Mouse (Mus musculus) thymus, postnatal 10 days (tissue): ENCODE measurements around the gene Anapc5.

Experiments used
- DNase-seq, 2 experiments: peaks; one replicate each; pipeline ENCODE4 v3.0.0; 2021; ENCODE audit warnings: low spot score in 2 of 2

Anapc5 gene

DNA sequence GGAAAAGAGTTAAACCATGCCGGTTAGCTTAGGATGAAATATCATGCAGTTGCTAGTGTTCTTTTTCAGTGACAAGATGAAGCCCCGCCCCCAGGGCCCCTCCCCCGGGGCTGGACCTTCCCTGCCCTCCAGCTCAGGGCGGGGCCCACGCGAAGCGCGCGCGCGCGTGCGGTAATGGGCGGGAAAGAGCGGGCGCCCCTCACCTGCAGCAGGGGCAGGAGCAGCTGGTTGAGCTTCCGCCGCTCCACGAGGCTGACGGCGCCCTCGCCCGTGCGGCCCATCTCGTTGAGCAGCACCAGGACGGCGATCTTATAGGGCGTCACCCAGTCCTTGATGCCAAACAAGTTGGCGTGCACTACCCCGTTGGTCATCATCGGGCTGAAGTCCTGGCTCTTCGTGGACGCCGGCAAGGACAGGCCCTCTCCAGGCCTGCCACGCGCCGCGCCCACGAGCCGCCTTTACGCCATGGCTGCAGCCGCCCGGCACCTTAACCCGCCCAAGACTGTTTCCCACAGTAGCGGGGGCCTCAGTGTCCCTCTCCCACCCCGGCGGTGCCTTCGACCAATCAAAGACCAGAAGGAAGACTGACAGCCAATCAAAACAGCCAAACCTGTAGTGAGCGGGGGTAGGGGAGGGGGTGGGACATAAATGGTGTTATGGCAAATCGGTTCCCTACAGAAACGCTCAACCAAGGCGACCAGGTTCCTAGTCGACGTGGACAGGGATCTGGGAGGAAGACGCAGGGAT, at the start of gene Anapc5:
Anapc5 (minus strand) TSS at position 563 of the 747 bp plus-strand sequence.
- DNase-seq = peak; percentile 93 to 95

DNA sequence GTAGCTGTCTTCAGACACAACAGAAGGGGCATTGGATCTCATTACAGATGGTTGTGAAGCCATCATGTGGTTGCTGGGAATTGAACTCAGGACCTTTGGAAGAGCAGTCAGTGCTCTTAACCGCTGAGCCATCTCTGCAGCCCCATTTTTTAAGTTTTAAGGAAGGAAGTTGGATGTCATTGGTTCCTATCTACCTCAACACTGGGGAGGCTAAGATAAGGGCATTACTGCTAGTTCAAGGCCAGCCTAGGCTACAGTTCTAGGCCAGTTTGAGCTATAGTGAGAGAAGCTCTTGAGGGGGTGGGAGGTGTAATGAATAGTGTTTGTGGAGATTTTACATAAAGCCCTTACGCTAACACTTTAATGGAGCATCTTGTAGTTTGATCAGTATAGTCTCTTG, 41.9 kb upstream of the Anapc5 start:
- no peak for DNase-seq

DNA sequence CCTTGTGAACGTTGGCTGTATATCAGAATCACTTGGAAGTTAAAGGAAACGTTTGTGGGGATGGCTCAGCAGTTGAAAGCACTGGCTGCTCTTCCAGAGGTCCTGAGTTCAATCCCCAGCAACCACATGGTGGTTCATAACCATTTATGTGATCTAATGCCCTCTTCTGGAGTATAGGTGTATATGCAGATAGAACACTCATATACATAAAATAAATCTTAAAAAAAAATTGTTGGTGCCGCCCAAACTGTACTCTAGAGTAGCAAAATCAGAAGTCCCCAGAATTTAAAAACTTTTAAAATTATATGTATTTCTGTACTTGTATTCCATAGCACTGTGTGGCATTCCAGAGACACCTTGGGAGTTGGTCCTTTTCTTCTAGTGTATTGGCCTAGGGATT, 34.7 kb upstream of the Anapc5 start:
- DNase-seq = no peak

GRCm38 (mm10) chr5:122852611-122853010, 31.5 kb upstream of the Anapc5 start:
- DNase-seq = no peak

DNA sequence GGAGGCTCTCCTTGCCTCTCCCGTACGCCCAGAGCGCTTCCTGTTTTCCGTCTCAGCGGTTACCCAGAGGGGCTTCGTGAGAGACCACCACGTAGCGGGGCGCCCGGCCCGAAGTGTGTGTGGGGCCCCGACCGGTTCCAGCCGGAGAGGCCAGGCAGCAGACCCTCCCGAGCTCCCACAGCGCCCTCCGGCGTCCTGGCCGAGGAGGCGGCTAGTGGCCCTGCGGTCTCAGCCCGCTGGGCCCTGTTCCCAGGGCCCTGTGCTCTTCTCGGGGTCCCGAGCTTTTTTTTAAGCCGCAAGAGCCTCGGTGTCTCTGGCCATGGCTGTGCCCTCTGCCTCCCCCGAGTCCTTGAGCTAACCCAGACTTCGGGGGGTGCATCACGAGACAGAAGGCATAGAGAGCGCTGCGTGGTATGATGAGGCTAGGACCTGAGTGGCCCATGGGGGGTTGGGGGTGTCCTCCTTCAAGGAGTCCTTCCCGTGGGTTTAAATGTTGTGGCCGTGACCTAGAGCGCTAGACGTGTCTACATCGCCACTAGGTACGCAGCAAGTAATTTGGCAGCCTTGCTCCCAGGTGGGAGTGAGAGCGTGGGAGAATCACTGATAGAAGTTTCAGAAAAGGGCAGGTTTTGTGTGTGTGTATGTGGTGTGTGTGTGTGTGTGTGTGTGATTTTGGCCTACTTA, 29.3 kb upstream of the Anapc5 start:
- peak in 1 of 2 experiments; percentile 76 for DNase-seq

DNA sequence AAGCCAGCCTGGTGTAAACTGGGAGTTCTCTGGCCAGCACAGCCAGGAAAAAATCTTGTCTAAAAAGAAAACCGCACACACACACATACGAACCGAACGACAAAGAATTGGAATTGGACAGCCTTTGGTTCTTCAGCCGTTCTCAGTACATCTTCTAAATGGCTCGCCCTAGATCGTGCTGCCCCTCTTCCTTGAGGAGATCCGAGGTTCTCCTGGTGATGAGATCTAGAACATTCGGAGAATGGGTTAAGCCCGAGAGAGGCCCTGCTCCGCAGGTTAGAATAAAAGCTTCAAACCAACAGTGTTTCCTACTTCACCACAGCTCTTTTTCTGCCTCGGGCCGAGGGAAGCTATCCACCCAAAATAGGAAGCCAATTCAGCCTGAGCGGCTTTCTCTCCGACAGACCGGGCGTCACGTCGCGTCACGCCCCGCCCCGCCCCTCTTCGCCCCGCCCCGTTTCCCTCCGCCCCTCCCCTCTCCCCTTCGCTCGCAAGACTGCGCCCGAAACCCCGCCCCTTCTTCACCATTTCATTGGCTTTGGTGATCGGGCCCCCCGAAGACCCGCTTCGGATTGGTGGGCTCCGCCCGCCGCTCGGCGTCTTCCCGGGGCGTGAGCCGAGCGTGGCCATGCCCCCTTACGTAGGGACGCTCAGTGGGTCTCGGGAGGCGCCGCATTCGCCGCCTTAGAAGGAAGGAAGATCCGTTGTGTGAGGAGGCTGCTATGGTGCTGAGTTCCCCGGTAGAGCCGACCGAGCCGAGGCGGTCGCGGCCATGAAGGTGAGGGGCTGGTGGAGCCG, 28.6 kb upstream of the Anapc5 start, which contains the start of gene Rnf34:
Rnf34 (plus strand) TSS at position 528 of the 798 bp plus-strand sequence.
- DNase-seq = peak; percentile 98 to 99

GRCm38 (mm10) chr5:122843799-122844198, 22.7 kb upstream of the Anapc5 start:
- no peak for DNase-seq

DNA sequence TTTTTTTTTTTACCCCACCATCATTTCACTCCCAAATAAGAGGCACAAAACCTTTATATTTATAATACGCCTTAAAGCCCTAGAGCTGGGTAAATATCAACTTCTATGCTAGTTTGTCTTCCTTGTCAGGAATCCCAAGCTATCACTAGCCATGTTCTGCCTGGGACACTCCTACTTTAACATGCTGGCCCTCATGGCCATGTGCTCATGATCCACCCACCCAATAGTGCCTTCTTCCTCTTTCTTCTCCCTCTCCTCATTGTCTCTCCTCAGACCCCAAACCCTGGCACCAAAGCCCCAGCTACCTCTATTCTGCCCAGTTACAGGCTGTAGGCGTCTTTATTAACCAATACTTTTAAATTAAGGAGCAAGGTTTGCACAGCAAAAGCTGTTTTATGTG, 20.0 kb upstream of the Anapc5 start:
- no peak for DNase-seq

GRCm38 (mm10) chr5:122832996-122833395, 11.9 kb upstream of the Anapc5 start:
- DNase-seq = peak in 1 of 2 experiments; percentile 17

- DNase-seq = peak in 1 of 2 experiments; percentile 29
Measured at GRCm38 (mm10) chr5:122832536-122832935, 11.4 kb upstream of the Anapc5 start.

DNA sequence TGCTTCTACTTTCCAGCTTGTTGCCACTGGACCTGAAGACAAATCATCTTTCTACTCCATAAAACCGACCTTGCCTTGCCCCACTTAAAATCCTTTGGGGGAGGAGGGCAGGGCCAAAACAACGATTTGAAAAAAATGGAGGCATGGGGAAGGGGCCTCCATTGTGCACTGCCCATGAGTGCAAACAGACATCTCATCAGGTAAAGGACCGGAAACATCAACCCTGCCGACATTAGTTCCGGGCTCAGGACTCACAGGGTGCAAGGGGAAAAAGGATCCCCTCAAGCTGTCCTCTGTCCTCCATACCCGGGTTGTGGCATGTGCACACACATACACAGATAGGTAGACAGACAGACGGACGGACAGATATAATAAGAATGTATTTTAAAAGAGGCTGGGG, 4.0 kb upstream of the Anapc5 start:
- DNase-seq = no peak

DNA sequence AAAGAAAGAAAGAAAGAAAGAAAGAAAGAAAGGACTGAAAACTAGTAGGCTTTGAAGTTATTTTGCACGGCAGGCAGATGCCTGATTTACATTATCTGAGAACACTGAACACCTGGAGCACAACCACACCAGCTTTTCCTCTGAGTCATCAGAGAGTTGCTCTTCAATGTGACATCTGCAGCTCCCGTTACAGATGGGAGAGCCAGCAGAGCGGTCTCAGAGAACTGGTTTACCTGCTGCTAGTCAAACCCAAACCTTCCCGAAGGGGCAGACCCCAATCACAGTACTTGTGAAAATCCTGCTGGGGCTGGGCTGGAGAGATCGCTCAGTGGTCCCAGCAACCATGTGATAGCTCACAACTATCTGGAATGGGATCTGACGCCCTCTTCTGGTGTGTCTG, 3.3 kb upstream of the Anapc5 start:
- peak; percentile 56 to 63 for DNase-seq

DNA sequence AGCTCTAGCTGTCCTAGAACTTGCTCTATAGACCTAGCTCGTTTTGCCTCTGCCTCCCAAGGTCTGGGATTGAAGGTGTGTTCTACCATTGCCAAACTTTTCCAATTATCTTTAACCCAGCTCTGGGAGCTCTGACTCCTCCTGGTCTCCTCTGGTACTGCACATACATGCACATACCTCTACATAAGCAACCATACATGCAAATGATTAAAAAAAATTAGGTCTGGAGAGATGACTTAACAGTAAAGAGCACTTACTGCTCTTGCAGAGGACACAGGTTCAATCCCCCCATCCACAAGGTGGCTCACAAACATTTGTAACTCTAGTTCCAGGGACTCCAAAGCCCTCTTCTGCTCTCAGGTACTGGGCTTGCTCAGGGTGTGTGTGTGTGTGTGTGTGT, 2.8 kb upstream of the Anapc5 start:
- peak in 1 of 2 experiments; percentile 33 for DNase-seq

DNA sequence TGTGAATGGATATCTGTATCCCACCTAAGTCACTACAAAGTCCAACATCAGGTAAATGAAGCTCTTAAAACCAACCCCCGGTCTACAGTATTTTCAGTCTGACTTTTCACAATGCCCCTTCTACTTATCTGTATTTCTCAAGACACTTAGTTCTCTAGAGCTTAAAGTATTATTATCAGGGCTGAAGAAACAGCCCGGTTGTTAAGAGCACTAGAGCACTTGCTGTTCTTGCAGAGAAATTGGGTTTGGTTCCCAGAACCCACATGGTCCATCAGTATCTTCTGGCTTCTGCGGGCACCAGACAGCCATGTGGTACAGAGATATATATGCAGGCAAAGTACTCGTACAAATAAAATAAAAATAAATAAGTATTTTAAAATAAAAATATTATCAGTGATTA, 1.3 kb upstream of the Anapc5 start:
- no peak for DNase-seq

- DNase-seq = no peak
Measured at GRCm38 (mm10) chr5:122821524-122821885, 366 bp upstream of the Anapc5 start.

DNA sequence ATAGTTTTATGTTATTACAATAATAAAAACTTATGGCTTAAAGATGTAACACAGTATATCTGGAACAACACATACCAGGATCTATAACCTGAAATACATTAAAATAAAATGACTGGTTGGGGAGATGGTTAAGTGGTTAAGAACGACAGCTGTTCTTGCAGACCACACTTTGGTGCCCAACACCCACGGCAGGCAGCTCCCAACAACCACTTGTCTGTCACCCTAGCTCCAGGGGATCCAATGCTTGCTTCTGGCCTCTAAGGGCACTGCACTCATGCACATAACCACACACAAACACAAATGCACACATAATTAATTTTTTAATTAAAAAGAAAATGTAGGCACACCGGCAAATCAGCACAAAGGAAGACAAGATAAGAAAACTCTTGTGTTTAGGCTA, 8.4 kb downstream of the Anapc5 start:
- no peak for DNase-seq

GRCm38 (mm10) chr5:122811364-122812079, 9.6 kb downstream of the Anapc5 start:
- peak; percentile 56 to 80 for DNase-seq

DNA sequence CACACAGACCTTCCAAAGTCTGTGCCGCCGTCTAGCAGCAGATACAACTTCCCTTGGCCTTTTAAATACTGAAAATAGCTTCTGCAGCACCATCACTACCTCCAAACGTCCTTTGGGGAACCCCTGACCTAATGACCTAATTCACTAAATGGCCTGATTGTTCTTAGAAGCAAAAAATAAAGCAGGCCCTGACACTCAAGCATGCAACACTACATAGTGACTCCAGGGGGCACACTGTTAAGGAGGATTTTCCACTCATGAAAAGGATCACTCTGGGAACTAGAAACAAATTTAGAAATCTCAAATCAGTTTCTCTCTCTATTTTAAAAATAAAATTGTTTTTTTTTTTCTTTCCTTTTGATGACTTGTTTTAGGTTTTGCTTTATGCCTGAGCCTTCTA, 15.6 kb downstream of the Anapc5 start:
- no peak for DNase-seq

- DNase-seq = no peak
Measured at GRCm38 (mm10) chr5:122802706-122803105, 18.4 kb downstream of the Anapc5 start.

DNA sequence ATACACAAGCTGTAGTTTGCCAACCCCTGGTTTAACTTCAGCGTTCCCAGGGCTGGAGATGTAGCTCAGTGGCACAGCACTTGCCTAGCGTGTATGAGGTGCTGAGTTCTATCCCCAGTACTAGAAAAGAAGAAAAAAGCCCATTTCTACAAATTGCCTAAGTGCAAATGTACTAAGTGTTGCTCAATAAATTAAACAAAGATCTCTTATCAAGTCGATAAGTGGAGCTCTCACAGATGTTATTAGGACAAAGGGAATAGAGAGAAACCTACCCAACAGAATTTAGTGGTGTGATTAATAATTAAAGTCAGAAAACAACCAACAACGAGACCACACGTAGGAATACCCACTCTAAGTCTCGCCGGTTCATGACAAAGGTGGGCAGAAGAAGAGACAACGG, 19.5 kb downstream of the Anapc5 start:
- DNase-seq = no peak

DNA sequence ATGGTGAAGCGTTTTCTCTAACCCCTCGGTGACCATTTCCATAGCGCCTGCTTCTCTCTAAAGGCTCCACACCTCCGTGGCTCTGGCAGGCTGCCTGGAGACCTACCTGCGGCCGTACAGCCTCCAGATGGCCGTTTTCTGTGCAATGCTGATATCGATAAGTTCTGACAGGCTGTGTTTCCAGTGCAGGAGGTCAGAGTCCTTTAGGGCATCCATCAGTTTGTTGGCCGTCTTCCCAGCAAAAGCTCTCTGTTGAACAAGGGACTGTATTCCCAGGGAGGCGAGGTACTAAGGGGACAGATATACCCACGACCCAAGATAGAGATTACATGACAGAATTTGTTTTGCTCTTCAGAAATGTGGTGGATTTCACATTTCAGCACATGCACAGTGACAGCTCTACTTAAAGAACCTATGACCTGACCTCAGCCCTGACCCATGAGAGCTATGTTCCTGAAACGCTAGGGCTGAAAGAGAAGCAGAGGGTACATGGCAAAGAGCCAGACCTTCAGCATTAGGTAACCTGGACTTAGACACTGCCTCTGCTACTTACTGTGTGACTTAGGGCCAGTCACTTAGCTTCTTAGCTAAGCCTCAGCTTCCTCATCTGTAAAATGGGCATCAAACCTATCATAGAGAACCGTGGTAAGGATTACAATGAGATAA, 20.7 kb downstream of the Anapc5 start:
- no peak for DNase-seq
